Mouse (Mus musculus): ENCODE results near the gene Acad8.

Gene Acad8

DNA sequence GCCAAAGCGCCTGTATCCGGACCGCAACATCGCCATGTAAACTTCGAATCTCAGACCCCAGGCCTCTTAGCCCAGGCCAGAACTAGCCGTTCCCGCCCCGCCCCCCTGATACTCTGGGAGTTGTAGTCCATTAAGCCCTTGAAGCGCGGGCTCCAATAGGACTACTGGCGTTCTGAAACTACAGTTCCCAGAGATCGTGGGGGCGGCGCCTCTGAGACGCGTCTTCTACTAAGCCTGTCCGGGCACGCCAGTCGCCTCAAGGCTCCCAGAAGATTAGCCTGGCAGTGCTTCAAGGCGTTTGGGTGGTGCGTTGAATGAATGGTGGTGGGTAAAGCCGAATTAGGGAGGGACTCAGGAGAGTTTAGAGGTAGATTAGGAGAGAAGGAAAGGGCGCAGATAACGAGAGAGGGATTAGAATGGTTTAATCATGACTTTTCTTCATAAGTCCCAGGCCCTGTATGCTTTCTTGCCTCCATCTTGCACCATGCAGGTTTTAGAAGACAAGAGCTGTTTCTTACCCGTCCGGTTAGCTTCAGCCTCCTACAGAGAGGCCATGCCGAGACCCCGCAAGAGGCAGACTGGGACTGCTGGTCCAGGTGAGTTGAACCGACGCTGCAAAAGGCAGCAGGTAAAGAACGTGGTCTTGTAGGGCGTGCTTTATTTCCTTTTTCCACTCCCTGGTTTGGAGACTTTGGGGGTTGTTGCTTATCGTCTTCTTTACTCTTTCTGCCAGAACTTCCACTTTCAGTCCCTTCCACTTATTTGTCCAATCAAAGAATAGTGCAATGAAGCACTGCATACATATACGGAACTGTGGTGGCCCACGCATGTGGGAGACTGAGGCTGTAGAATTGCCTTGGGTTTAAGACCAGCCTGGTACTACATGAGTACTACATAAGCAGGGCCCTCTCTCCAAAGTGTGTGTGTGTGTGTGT is at the start of gene Acad8, which contains the start of gene Thyn1:
TSS of gene Acad8 (minus strand) at position 106 of the 935 bp plus-strand sequence.
TSS of gene Thyn1 (plus strand) at position 250 of the 935 bp plus-strand sequence.
- peak; percentile 95 to 96 for DNase-seq (ENCODE audit: low spot score in 2 of 2)

DNA sequence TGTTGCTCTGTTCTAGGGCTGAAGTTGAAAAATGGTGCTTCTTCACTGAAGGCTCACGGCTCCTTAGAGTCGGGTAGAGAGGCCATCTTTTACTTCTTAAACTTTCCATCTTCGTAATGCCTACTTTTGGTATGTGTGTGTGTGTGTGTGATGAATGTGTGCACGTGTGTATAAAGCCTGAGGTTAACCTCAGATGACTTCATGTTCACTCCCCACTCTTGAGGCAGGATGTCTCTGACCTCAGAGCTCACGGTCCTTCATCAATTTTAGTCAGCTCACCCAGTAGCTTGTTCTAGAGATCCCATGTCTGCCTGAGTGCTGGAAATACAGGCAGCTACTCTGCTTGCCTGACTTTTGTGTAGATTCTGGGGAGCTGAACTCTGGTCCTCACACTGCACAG is 44.5 kb upstream of the Acad8 start:
- DNase-seq (ENCODE audit: low spot score in 2 of 2): no peak

GRCm38 (mm10) chr9:27030763-27031100 is 31.4 kb upstream of the Acad8 start:
- no peak for DNase-seq (ENCODE audit: low spot score in 2 of 2)

DNA sequence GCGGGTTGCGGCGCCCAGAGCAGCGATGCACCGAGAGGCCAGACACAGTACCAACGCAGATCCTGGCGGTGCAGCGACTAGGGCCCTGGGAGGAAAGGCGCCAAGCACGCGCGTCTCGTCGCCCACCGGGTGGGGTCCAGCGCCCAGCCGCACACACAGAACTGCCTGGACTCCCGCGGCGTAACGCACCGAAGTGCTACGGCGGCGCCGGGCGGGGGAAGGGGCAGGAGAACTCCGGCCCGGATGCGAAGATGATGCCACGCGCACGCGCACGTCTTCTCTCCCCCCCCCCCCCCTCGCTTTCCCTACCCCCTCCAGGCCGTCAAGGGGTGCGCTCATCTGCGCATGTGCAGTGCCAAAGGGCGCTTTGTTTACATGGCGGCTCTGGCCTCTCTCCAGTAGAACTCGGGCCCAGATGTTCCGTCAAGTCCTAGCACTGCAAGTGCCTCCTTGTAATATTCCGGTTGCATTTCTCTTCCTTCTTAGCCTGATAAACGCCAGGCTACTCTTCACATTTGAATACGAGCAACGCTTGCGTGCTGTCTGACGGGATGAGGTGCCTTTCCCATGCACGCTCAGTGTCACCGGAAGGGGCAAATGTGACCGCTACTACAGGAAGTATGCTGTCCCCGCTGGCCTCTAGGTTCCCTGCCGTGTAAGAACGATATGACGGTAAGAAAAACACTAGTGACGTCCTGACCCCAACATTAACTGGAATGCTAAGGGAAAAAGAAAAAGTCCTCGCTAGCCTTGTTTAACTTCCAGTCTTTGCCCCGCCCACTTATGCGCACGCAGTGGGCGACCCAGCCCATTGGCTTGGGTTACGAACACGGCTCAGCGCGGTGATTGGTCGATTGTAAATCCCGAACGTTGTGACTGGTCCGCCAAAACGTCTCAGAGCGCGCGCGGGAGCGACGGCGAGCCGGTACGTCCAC is 30.7 kb upstream of the Acad8 start, which contains the start of the genes Vps26b and Ncapd3:
TSS of gene Vps26b (minus strand) at position 238 of the 935 bp plus-strand sequence.
TSS of gene Ncapd3 (plus strand) at position 348 of the 935 bp plus-strand sequence.
- peak; percentile 95 to 96 for DNase-seq (ENCODE audit: low spot score in 2 of 2)

DNA sequence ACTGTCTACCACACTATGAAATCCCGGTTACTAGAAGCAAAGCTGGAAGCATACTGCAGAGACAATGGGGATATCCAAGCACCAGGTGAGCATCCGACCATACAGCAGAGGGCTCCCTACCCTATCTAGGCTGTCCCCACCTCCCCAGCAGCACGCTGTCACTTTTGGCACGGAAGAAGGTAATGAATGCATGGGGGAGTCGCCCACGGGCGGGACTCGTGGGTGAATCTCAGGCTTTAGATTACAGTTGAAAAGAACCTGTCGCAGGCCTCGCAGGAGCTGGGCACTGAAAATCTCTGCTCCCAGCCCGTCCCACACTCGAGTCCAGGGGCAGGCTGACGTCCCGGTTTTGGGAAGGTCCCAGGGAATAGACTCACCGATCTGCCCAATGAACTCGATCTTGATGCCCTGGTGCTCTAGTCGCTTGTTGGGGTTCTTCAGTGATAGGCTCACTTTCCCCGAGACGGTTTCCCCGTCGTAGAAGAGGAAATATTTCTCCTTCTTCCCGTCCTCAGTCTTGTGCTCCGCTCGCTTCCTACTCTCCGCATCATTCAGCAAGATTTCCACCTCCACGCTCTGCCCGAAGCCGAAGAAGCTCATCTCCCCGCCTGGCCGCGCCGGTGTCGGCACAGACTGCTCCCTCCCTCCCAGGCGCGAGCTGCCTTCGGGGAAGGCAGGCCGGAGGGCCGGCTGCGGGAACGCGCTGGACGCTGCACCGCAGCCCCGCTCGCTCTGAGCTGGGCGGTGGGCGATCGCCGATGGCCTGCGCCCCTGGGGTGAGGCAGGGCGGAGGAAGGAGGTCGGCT is 29.9 kb upstream of the Acad8 start:
- peak; percentile 45 to 59 for DNase-seq (ENCODE audit: low spot score in 2 of 2)

- no peak for DNase-seq (ENCODE audit: low spot score in 2 of 2)
Measured at GRCm38 (mm10) chr9:27026708-27027107, 27.3 kb upstream of the Acad8 start.

- no peak for DNase-seq (ENCODE audit: low spot score in 2 of 2)
Measured at GRCm38 (mm10) chr9:27023681-27024080, 24.3 kb upstream of the Acad8 start.

- no peak for DNase-seq (ENCODE audit: low spot score in 2 of 2)
Measured at GRCm38 (mm10) chr9:27018961-27019360, 19.6 kb upstream of the Acad8 start.

GRCm38 (mm10) chr9:27011572-27011971 is 12.2 kb upstream of the Acad8 start:
- no peak for DNase-seq (ENCODE audit: low spot score in 2 of 2)

DNA sequence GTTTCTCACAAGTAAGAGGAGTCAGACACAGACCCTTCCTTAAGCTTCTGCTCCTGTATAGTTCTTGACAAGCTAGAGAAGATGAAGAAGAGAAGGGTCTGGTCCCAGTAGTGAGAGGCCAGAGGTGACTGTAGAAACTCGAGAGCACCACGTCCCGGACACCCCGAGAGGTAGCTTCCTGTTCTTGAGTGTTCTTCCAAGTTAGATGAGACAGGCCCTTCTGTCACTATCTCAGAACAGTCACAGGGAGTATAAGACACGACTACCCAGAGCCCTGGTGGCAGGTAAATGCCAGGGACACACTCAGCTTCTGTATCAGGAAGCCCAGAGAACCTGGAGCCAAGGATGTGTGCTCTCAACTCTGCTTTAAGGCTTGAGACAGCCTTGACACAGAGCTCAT is 9.9 kb upstream of the Acad8 start:
- no peak for DNase-seq (ENCODE audit: low spot score in 2 of 2)

DNA sequence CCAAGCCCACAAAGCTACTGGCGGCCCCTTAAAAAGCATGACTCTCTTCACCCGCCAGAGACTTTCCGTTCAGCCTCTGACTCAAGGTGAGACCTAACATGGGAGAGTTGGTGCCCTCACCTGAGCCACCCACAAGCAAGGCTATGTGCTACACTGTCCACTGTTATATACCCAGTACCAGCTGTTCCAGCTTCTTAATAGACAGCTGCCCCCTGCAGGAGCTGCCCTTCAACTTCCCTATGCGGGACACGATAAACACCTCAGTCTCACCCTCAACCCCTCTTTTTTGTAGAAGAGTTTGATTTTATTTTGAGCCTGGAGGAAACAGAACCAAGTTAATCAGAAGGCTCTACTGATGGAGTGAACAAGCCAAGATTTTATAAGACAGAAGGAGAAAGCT is 7.5 kb upstream of the Acad8 start:
- no peak for DNase-seq (ENCODE audit: low spot score in 2 of 2)

DNA sequence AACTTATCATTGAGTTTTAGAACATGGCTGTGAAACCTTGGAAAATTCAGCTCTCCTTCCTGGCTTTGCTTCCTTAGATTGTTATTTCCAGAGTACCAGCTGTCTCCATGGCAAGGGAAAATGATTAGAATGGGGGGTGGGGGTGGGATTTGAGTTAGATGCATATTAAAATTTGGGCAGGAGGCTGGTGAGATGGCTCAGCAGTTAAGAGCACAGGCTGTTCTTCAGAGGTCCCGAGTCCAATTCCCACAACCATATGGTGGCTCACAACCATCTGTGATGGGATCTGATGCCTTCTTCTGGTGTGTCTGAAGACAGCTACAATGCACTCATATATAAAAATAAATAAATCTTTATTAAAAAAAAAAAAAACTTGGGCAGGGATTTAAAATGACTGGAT is 6.6 kb upstream of the Acad8 start:
- DNase-seq (ENCODE audit: low spot score in 2 of 2): no peak

DNA sequence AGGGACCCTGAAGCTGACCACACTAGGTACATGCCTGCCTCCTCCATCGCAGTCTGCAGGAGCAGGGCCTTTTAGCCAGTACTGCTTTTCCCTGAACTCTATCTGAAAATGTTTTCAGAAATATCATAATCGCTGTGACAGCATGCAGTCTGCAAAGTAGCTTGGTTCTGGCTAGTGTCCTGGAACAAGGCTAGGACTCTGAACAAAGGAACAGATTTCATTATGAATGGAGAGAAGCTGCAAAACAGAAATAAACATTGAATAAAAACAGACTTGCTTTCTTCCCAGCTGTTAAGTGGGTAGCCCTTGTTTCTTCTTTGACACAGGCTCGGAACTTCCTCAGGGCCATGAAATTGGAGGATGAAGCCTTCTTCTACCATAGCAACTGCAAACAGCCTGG is 5.9 kb upstream of the Acad8 start:
- no peak for DNase-seq (ENCODE audit: low spot score in 2 of 2)

DNA sequence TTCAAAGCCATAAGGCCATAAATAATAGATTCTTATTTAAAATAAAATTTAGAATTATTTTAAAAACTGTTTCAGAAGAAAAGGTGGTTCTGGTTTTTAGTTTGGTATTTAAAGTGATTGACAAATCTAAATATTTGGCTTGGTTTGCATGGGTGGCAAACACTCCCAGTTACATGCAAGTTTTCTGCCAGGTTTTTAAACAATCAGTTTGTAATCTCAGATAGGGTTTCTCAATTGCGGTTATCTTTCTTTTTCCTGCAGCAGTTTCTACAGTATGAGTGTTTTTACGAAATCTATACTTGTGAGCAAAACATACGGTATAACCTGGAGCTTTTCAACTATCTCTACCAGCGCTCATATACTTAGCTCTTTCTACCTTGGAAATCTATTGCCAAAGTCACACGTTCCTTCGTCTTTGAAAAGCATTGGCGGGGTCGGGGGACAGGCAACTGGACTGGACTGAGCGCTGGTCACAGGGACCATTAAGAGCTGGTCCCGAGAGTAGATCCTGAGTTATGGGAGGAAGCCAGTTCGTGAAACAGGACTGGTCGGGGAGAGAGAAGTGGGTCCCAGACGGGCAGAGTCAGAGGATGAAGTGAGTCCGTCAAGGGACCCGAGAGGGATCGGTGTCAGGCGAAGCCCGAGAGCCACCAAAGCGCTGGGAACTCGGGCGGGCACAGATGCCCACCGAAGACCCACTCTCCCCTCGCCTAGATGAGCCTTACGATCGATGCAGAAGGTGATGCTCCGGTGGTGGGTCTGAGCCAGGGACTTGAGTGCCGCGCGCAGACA is 501 bp downstream of the Acad8 start:
- DNase-seq (ENCODE audit: low spot score in 2 of 2): no peak

- no peak for DNase-seq (ENCODE audit: low spot score in 2 of 2)
Measured at GRCm38 (mm10) chr9:26997501-26997900, 1.9 kb downstream of the Acad8 start.

- DNase-seq (ENCODE audit: low spot score in 2 of 2): no peak
Measured at GRCm38 (mm10) chr9:26997062-26997461, 2.3 kb downstream of the Acad8 start.

DNA sequence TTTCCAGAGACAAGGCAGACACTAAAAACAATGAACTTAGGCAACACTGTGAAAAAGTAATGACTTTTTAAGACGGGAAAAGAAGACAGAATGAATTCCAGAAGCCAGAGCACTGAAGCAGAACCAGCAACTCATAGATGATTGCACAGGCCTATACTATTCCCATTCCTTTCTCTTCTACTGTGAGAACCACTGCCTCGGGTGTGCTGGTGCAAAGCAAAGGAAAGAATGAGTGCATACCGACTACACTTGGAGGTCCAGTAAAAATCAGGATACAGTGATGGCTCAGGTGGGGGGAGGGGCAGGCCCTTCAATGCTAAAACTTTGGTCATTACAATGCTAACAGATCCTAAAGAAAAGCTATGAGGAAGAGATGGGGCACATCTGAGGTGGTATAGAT is 5.5 kb downstream of the Acad8 start:
- DNase-seq (ENCODE audit: low spot score in 2 of 2): no peak

- no peak for DNase-seq (ENCODE audit: low spot score in 2 of 2)
Measured at GRCm38 (mm10) chr9:26993118-26993517, 6.2 kb downstream of the Acad8 start.

GRCm38 (mm10) chr9:26990181-26990580 is 9.2 kb downstream of the Acad8 start:
- no peak for DNase-seq (ENCODE audit: low spot score in 2 of 2)

- DNase-seq (ENCODE audit: low spot score in 2 of 2): no peak
Measured at GRCm38 (mm10) chr9:26985668-26986277, 13.6 kb downstream of the Acad8 start.
